Mouse (Mus musculus): ENCODE results near the gene Exosc7.
A peak's percentile ranks its signal among the peaks of the same experiment; 100 is the strongest.

Gene Exosc7

DNA sequence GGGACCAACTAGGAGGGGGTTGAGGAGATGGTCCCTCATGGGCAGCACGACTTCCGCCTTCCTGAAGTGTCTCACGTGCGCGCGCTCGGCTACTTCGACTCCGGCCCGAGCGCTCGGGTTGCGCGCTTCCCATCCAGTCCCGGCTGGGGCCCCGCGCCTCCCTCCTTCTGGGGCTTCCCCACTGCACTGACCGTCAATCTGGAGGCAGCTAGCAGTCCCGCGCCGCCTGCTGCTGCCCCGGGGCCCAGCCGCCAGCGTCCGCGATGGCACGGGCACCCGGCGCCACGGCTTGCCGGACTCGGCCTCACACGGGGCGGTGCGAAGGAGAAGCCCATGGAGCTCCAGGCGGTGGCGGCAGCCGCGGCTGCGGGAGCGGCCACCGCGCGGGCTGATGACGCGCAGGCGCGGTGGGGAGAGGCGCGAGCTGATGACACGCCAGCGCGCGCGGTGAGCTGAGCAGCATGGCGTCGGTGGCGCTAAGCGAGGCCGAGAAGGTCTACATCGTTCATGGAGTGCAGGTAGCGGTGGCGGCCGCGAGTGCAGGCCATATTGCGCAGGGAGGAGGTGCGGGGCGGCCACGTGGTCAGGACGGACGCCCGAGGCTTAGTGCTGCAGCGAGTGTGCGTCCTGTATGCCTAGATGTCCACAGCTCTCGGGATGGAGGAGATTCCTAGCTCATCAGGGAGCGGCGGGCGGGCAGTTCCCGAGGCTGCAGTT, at the start of gene Exosc7, which contains the start of gene Zdhhc3:
Gene Exosc7 (plus strand): TSS at position 411 of the 717 bp plus-strand sequence.
Gene Zdhhc3 (minus strand): TSS at position 401 of the 717 bp plus-strand sequence.
- peak; percentile 87 for DNase-seq

DNA sequence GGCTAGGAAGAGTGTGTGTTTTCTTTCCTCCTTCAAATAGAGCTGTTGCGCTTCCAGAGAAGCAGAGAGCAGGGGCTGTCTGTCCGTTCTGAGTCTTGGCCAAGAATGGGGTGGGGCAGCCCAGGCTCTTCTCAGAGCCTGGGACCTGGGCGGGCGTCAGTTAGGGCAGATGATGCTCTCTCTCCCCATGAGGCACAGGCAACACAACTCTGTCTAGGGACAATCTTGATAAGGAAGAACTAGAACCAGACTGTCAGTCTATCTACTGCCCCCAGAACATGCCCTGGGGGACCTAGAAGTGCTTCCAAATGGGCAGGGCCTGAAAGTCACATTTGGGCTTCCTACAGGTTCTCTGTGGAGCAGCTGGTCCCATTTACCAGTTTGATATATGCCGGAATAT, 33.9 kb upstream of the Exosc7 start:
- DNase-seq: no peak

DNA sequence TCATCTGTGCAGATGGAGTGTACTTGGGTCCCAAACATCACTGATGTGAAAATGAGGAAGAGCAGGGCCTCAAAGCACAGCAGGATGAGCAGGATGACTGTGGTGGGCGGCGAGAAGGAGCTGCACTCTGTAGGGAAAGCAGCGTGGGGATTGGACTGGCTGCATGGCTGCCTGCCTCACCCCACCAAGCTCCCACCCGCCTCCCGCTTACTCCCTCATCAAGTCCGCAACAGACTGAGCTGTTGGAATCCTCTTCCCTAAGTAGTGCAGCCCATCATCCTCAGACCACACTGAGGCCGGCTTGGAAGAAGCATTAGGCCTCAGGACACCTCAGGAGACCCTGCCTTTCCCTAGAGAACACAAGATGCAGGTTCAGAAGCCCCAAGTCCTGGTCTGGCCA, 32.7 kb upstream of the Exosc7 start:
- peak; percentile 13 for DNase-seq

DNA sequence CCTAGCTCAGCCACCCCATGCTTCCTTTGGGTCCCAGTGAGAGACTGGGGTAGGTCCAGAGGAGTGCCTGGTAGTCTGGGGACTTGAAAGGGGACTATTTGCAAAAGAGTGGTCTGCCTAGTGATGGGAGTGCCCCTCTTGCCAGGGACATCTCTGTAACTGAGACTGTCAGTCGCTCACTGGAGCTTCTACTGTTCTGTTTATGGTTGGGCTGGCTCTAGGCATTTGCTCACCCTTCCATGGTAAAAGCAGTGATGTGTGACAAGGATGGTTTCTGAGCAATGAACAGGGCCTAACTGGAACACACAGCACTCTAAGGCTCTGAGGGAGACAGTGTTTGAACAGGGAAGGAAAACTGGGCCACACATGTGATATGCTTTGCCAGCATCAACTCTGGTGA, 32.2 kb upstream of the Exosc7 start:
- DNase-seq: no peak

DNA sequence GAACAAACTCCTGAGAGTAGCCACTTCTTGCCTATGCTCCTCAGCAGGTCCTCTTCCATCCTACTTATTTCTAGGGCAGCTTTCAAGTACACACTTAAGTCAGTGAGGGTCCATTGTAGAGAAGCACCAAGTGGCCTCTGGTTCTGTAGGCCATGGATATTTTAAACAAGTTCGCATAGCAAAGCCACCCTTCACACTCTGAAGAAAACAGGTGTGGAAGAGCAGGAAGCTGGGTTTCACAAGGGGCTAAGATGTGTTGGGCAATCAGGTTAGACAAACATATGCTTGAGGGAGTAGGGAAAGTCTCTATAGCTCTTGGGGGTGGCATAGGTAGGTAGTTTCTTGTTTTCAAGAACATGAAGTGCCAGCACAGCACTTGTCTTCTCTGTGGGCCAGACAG, 27.6 kb upstream of the Exosc7 start:
- DNase-seq: no peak

DNA sequence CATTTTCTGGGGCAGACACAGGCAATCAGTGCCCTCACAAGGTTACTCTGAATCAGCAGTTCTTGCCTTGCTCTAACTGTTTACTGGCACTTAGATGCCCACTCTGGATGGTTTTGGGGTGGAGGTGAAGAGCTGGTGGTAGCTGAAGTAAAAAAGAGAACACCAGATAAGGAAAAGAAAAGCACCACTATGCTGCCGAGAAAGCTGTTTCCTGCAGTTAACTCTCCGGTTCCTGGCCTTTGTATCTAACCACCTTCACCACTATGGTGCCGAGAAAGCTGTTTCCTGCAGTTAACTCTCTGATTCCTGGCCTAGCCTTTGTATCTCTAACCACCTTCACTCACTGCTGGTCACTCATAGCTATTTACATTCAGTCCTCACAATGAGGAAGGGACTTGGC, 25.5 kb upstream of the Exosc7 start:
- no peak for DNase-seq

DNA sequence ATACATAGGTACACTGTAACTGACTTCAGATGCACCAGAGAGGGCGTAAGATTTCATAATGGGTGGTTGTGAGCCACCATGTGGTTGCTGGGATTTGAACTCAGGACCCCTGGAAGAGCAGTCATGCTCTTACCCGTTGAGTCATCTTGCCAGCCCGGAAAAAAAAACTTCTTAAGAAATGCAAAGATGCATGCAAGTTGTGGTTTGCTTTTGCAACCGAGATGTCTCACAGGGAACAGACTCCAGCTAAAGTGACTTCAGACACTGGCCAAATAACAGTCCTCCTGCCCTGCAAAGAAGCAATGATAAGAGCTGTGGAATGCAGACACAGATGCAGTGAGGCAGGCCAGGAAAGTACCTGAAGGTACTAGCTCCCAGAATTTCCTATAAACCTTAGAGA, 22.2 kb upstream of the Exosc7 start:
- no peak for DNase-seq

DNA sequence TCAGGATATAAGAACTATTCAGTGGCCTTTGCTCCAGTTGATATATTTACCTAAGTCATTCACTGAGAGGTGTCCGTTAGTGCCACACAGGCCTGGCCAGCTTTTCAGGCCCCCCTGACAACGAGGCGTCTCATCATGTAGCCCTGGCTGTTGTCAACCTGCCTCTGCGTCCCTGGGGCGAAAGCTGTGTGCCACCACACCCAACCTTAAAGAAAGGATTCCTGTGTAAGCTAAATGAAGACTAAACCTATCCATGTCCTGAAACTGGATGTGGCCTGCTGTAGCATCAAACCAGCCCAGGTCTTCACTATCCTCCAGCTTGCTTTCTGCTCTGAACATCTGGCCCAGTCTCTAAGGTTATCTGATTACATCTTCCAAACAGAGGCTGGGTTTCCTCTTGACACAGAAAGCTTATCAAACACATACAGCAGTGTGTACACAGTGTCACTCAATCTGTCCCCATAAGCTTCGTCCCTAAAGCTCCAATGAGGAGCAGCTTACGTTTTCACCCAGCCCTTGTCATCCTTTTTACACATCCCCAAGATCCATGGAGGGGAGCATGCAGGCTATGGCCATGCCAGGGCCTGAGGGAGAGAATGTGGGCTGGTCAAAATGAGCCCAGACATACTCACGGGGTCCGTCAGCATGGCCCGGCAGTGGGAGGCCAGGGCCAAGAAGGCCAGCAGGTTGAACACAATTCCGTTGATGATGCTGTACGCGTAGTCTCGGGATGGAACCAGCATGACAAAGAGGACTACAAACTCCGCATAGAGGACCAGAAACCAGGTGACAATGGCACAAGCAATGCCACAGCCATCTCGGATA, 13.2 kb upstream of the Exosc7 start:
- no peak for DNase-seq

DNA sequence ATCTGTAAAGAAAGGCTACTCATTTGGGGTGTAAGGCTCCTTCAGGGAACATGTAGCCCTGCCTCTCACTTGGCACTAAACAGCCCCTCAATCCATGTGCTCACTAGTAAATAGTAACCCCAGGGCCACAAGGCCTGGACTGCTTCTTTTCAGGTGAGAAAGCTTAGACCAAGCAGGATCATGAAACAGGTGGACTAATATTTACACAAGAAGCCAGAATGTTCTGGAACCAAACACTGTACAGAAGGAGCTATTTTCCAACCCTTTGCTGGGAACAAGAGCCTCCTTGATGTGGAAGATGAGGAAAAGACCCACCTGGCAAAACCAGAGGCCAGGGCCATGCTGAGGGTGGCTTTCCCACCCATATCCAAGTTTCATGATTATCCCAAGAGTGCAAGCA, 9.6 kb upstream of the Exosc7 start:
- no peak for DNase-seq

DNA sequence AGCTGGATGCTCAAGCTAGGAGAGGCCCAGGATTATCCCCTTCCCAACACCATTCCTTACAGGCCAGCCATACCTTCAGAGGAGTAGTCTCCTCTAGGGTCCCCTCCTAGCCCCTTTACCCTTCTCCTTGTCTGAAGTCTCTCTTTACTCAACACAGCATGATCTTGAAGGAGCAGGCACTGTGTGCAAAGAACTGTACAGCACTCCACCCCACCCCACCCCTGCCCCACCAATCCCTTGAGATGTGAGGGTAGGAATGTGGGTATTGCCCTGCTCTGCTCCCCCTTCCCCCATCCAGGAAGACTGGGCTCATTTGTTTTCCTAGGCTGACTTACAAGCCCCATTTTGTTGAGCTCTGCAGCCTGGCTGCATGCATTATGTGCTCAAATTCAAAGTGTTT, 8.7 kb upstream of the Exosc7 start:
- no peak for DNase-seq

DNA sequence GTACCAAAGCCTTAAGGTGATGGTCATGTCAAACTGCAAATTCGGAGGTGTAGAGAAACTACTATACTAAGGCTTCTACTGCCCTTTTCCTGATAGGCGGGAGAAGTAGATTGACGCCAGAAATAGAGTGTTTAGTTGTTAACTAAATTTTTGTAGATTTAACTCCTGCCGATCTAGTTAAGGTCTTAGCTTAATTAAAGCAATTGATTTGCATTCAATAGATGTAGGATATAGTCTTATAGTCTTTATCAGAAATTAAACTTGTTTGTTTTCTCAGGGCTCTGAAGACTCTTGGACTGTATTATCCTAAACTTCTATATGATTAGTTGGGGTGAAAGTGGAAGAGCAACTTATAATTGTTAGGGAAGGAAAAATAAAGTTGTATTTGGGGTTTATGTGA, 5.8 kb upstream of the Exosc7 start:
- no peak for DNase-seq

DNA sequence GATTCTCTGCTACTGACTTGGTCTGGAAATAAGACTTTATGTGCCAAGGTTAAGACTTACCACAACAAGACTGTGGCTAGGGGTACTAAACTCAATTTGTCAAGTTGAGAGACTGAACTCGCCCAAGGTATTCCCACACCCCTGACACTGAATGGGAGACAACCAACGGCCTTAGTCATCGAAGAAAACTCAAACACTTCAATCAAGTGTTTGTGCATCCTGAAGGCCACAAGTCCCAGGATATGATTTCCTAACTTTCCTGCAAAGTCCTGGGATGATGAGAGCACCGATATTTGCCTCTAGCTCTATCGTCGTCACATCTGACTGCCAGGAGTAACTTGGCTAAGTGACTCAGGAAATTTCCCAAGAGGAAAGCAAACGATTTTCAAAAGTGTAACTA, 3.8 kb upstream of the Exosc7 start:
- DNase-seq: no peak

DNA sequence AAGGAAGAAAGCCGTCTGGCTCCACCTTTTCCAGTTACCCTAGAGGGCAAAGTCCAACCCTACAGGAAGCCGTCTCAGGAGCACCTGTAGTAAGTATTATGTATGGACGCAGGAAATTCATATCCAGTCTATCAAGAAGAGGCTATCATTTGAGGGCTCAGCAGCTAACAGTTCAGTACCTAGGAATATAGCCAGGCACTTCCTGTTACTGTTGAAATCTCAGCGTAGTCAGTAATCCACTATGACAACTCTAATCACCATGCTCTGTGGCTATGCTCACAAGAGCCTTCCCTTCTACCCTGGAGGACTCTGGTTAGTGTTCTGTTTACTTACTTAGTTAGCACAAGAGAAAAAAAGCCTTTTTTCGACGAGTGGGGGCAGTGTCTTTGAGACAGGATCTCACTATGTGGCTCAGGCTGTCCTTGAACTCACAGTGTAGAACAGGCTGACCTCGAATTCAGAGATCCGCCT, 1.2 kb upstream of the Exosc7 start:
- DNase-seq: no peak

DNA sequence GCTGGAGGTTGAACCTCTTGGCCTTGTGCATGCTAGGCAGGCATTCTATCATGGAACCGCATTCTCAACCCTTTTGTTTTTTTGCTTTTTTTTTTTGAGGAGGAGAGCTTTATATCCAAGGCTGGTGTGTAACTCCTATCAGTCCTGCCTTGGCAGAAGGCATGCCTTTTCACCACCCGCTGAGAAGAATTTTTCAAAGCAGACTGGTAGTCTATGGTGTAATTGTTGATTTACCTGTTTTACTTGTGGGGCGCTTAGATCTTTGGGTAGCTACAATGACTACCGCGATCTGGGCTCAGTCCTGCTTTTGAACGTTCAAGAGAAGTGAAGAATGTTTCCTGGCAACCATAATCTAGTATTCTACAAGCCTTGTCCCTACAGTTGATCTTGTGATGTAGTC, 916 bp downstream of the Exosc7 start:
- no peak for DNase-seq

DNA sequence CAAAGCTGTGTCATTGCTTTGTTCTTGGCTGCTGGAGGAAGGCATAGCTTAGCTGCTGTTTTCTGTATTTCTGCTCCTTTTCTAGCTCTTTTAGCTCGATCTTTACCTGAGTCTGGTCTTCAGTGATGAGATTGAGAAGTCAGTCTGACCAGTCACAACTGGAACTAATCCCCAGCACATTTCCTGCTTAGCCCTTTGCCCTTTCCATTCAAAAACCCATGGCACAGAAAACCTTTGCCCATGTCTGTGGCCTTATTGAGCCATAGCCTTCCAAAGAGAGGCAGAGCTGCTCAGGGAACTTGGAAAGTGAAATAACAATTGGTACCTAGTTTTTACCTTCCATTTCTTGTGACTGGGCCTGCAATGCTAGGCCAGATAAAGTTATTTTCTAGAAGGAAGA, 2.6 kb downstream of the Exosc7 start:
- DNase-seq: no peak

DNA sequence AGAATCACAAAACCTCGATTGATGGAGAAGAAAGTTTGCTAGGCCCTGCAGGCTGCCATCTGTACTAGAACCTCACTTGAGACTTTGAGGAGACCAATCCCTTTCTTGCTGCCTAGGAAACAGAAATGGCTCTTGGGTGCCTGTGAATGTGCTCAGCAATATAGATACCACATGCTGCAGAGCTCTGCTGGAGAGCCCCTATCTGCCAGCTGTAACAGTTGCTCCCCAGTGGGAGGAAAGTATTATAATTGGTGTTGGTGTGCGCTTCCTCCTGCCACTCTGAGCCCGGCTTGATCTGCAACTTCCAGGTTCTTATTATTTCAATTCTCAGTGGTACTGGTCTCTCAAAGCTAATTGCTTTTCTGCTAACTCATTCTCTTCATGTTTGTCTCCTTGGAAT, 10.0 kb downstream of the Exosc7 start:
- no peak for DNase-seq

DNA sequence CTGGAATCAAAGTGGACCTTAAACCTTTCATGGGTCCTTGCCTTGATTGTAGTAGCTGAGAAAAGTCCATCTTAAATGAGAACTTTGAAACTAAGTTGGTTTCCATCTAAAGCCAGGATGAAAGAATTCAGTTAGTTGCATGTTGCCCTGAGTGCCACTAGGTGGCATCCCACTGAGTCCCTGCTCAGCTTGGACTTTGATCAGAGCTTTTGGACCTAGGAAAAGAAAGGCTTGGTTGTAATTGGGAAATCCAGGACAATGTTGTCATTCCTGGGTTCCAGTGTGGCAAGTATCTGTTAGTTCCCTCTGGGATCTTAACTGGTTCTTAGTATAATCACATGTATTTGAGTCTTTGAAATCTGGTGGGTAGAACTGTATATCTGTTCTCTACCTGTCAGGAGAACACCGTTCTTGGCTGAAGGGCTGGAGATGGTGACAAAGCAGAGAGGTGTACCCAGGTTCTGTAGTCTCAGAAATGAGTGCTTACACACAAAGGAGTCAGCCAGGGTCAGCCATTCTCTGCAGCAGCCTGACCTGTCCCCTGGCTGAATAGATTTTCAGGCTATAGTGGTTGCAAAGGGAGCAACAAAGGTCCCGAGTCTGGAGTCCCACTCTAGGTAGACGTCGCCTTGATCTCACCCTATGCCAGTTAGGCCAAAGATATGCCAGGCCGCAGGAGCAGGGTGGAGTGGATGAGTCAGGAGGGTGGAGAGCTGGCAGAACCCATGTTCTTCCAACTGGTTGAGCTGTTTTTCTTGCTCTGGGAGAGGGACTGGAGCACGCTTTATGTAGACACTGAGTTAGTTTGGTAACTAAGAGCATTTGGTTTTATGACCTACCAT, 10.8 kb downstream of the Exosc7 start:
- DNase-seq: no peak

DNA sequence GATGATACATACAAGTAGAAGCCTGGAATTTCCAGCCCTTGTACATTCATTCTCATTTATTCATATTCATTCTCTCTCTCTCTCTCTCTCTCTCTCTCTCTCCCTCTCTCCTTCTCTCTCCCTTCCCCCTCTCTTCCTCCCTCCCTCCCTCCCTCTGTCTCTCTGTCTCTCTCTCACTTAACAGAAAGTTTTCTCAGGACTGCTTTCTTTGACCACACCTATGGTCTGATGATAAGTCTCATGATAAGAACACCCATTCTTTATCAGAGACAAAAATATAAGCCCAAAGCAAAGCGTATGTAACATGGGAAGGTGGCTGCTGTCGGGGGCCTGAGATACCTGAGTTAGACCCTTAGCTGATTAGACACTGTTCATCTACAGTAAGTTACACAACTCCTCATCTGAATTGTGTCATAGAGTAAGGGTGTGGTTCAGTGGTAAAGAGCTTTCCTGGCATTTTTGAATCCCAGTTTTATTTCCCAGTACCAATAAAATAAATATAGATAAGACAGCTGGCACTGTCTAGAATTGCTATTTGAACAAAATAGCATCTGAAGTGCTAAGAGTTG, 11.5 kb downstream of the Exosc7 start:
- DNase-seq: no peak

DNA sequence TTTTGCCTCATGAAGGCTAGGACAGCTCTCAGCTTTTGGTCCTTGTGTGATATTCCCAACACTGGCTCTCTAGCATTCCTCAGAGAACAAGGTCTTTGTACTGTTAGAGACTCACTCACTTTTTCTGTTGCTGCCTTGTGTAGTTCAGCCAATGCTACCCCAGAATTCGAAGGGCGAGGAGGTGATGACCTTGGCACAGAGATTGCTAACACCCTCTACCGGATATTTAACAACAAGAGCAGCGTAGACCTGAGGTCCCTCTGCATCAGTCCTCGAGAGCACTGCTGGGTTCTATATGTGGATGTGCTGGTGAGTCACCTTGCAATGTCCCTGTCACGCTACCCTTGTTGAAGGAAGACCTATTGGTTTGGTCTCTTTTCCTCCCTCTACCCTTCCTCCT, 14.6 kb downstream of the Exosc7 start:
- DNase-seq: no peak

DNA sequence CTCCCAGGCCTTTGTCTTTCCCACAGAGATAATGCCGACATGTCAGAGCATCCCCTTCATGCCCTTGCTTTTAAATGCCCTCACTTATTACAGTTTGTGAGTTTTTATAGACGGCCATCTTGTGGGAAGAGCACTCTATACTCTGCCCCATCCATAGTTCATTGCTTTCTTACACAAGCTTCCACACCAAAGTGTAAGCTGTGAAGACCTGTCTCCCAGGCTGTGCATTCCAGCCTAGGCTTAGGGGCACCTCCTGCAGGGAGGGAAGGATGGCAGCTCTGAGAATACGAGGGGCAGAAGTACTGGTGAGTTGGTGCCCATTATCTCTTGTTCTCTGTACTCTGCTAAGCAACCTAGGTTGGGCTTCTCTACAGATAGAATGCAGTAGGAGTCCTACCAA, 20.0 kb downstream of the Exosc7 start:
- DNase-seq: no peak

DNA sequence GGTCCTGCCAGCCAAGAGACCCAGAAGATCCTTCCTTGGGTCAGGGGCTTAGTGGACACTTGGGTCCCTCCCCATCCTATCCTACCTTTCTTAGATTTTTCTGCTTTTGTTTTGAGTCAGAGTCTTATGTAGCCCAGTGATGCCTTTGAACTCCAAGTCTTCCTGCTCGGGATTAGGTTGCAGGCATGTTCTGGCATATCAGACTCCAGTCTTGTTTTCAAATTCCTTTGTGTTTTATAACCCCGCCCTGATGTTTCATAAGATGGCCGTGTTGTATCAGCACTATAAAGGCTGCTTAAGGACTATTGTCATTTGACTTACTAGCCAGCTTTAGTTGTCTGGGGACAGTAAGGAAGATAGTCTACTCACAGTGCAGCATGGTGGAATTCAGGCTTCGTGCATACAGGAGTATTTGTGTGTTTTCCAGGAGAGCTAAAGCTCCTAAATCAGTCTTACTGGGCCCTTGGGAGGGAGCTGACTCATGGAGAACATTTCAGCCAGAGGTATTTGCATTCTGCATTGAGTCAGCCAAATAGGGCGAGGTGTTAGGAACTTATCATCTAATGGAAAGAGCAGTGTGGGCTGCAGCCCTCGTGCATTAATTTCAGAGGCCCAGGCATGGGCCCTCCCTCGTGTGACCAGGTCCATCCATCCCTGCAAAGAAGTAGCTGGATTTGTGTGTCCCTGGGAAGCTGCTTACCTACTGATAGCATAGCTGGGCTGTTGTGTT, 24.1 kb downstream of the Exosc7 start:
- no peak for DNase-seq

DNA sequence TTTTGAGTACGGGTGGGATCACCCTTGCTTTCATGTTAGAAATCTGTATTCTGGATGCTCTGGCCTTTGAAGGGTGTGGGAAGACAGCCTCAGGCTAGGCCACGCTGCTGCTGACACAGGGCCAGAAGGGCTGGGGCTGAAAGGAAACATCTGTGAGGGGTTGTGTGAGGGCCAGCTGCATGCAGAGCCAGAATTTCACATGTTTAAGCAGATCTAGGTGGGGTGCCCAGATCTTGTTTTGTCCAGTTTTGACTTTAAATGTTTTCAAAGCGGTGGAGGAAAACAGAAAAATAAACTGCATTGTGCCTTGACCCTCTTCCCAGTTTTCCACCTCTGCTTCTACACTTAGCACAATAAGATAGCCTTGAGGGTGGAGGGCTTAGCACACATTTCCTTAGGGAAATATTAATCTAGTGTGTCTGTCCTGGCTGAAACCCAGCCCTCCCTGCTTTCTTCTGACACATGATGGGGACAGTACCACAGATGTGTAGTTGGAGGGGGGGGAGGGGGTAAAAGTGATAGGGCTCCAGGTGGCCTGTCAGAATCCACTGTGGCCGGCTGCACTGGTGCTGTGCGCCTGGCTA, 26.0 kb downstream of the Exosc7 start:
- DNase-seq: no peak

Measured in right cerebral cortex, postnatal 14 days (tissue).